Mouse (Mus musculus): ENCODE data around the gene Dusp18. TPM values are rescaled to one million over a fixed set of nuclear protein-coding genes. Genes with fewer than 3 reads are reported as not detected.
"Not testable (repeated sequence)": the region's sequence is repeated elsewhere in the genome, so short reads cannot be mapped to it uniquely, and the experiment has no call there.

Dusp18 gene
- polyA plus RNA-seq, 1 experiment from 2014 or later: 13.1 TPM

GRCm38 (mm10) chr11:3903046-3903445 lies 8.0 kb downstream of the Dusp18 start:
- H3K4me2 ChIP-seq (ENCODE audit: low read depth, low read length): no peak overlapping the region
- no peak overlapping the region for H3K4me3 ChIP-seq (ENCODE audit: low read length)
- peaks cover 6% of the 10 kb centered on the region; the same call in 1 of the 2 replicates for H3K36me3 ChIP-seq (ENCODE audit: control insufficient read depth, insufficient read depth)
- no peaks in the 10 kb centered on the region for H3K27me3 ChIP-seq (ENCODE audit: control insufficient read depth, insufficient read depth, low read length)
- WGBS: 76% methylated on average over 5 of the region's 5 CpGs
- no peaks in the 10 kb centered on the region for H3K9me3 ChIP-seq (replicated peaks; ENCODE audit: control insufficient read depth, low read length)
- ATAC-seq (replicated peaks; ENCODE audit: extremely low read depth, insufficient read depth, low FRiP score): no peak
- no peaks in the 10 kb centered on the region for H3K4me1 ChIP-seq (ENCODE audit: control insufficient read depth, insufficient read depth, low read length)
- H3K27ac ChIP-seq (ENCODE audit: low read length): no peak overlapping the region
- no peak overlapping the region for H3K9ac ChIP-seq (ENCODE audit: low read length)

DNA sequence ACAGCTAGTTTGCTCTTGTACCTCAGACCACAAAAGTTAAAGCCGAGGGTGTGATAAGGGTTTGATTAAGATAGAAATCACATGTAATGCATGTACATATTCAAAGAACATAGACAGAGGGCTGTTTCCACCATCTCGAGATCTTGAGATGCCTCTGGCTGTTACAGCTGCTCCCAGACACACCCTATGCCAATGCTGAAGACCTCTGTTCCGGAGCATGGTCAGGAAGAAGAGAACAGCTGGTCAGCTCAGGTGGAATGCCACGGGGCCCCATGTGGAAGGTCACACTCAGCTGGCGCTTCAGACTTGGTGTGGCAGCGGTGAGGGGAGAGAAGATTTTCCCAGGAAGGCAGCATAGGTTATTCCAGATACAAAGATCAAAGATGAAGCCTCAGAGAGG lies 9.6 kb downstream of the Dusp18 start:
- Histone ChIP-seq H3K9me3 (replicated peaks; ENCODE audit: control insufficient read depth, low read length) (no peaks in the 10 kb centered on the region), H3K27ac (ENCODE audit: low read length) (no peak overlapping the region), H3K4me3 (ENCODE audit: low read length) (no peak overlapping the region), H3K9ac (ENCODE audit: low read length) (no peak overlapping the region), H3K4me1 (ENCODE audit: control insufficient read depth, insufficient read depth, low read length) (no peaks in the 10 kb centered on the region), H3K4me2 (ENCODE audit: low read depth, low read length) (no peak overlapping the region), H3K36me3 (ENCODE audit: control insufficient read depth, insufficient read depth) (no peaks in the 10 kb centered on the region), H3K27me3 (ENCODE audit: control insufficient read depth, insufficient read depth, low read length) (no peaks in the 10 kb centered on the region)
- 81% methylated on average over 6 of the region's 6 CpGs for WGBS
- no peak for ATAC-seq (replicated peaks; ENCODE audit: extremely low read depth, insufficient read depth, low FRiP score)

DNA sequence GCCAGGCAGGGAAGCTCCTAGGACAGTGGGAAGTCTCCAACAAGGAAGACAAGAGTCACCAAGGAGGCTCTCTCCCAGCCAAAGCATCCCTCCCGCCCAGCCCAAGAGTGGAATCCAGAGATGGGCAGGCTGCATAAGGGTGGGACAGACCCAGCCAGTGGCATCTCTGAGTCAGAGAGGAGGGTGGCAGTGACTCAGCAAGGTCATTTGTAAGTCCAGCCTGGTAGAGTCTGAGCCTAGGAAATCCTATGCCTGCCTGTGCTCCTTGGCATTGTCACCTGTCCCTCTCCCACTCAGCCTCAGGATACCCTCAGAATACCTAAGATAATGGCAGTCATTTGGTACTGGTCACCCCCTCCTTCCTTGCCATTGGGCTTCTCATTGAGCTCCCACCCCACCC lies 10.4 kb downstream of the Dusp18 start:
- Histone ChIP-seq H3K36me3 (ENCODE audit: control insufficient read depth, insufficient read depth) (no peaks in the 10 kb centered on the region), H3K4me3 (ENCODE audit: low read length) (no peak overlapping the region), H3K9ac (ENCODE audit: low read length) (no peak overlapping the region), H3K4me2 (ENCODE audit: low read depth, low read length) (no peak overlapping the region), H3K27me3 (ENCODE audit: control insufficient read depth, insufficient read depth, low read length) (no peaks in the 10 kb centered on the region), H3K4me1 (ENCODE audit: control insufficient read depth, insufficient read depth, low read length) (peaks cover 4% of the 10 kb centered on the region), H3K9me3 (replicated peaks; ENCODE audit: control insufficient read depth, low read length) (no peaks in the 10 kb centered on the region), H3K27ac (ENCODE audit: low read length) (no peak overlapping the region)
- no peak for ATAC-seq (replicated peaks; ENCODE audit: extremely low read depth, insufficient read depth, low FRiP score)
- WGBS: 75% methylated on average over 1 of the region's 1 CpGs

GRCm38 (mm10) chr11:3909236-3909635 lies 14.2 kb downstream of the Dusp18 start:
- no peaks in the 10 kb centered on the region for H3K36me3 ChIP-seq (ENCODE audit: control insufficient read depth, insufficient read depth)
- peaks cover 4% of the 10 kb centered on the region; the same call in 1 of the 2 replicates for H3K27me3 ChIP-seq (ENCODE audit: control insufficient read depth, insufficient read depth, low read length)
- H3K4me2 ChIP-seq (ENCODE audit: low read depth, low read length): no peak overlapping the region
- H3K9me3 ChIP-seq (replicated peaks; ENCODE audit: control insufficient read depth, low read length): no peaks in the 10 kb centered on the region
- H3K4me3 ChIP-seq (ENCODE audit: low read length): no peak overlapping the region
- no peak overlapping the region for H3K9ac ChIP-seq (ENCODE audit: low read length)
- no peak for ATAC-seq (replicated peaks; ENCODE audit: extremely low read depth, insufficient read depth, low FRiP score)
- WGBS: 81% methylated on average over 4 of the region's 4 CpGs
- no peak overlapping the region for H3K27ac ChIP-seq (ENCODE audit: low read length)
- peaks cover 35% of the 10 kb centered on the region for H3K4me1 ChIP-seq (ENCODE audit: control insufficient read depth, insufficient read depth, low read length)

DNA sequence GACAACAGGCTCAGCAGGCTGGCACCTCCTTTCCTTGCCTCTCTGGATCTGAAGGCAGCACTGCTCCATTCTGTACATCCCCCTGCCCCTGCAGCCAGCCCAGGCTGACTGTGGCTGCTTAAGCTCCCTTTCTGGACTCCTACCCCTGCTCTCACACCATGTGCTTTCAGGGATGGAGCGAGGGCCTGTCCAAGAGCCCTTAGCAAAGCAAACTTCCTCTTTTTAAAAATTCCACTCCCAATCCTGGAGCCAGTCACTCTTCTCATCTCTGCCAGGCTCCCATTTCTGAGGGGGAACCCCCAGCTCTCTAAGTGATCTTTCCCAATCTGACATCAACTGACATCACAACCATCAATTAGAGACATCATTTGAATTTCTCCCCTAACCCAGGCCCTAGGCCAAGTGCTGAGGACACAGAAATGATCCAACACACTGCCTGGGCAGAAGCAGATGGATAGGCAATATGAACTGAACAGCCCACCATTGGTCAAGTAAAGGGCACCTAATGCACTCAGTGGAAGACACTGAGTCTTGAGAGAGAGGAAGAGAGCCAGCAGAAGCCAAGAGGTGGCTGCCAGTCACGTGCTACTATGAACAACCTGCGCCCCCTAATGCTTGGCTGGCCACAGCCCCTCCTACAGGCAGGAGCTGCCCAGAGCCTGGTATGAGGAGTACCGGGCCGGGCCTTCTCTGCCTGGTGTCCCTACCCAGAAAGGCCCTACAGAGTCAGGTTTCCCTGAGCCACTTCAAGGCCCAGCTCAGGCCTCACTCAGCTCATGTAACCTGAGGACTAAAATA lies 15.7 kb downstream of the Dusp18 start:
- peak overlapping the region; percentile 6; the same call in 1 of the 2 replicates for H3K9ac ChIP-seq (ENCODE audit: low read length)
- H3K4me2 ChIP-seq (ENCODE audit: low read depth, low read length): peak overlapping the region; percentile 24; the same call in 1 of the 2 replicates
- H3K4me1 ChIP-seq (ENCODE audit: control insufficient read depth, insufficient read depth, low read length): peaks cover 37% of the 10 kb centered on the region
- H3K36me3 ChIP-seq (ENCODE audit: control insufficient read depth, insufficient read depth): no peaks in the 10 kb centered on the region
- H3K4me3 ChIP-seq (ENCODE audit: low read length): no peak overlapping the region
- 54% methylated on average over 5 of the region's 5 CpGs for WGBS
- ATAC-seq (replicated peaks; ENCODE audit: extremely low read depth, insufficient read depth, low FRiP score): no peak
- no peaks in the 10 kb centered on the region for H3K9me3 ChIP-seq (replicated peaks; ENCODE audit: control insufficient read depth, low read length)
- H3K27me3 ChIP-seq (ENCODE audit: control insufficient read depth, insufficient read depth, low read length): peaks cover 4% of the 10 kb centered on the region; the same call in 1 of the 2 replicates
- H3K27ac ChIP-seq (ENCODE audit: low read length): peak overlapping the region; percentile 36; the same call in 1 of the 2 replicates

DNA sequence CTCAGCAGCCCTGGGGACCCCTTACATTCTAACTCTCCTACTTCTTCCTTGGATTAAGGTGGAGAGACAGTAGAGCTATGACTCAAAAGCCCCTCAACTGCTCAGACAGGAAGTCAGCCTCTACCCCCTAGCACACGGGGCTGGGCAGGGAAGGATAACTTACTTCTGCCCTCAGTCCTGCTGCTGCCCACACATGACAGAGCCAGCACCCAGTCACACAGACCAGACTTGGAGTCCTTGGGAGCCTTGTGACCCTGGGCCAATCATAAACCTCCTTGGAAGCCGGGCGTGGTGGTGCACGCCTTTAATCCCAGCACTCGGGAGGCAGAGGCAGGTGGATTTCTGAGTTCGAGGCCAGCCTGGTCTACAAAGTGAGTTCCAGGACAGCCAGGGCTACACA lies 16.4 kb downstream of the Dusp18 start:
- H3K9me3 ChIP-seq (replicated peaks; ENCODE audit: control insufficient read depth, low read length); H3K9ac ChIP-seq (ENCODE audit: low read length); H3K27me3 ChIP-seq (ENCODE audit: control insufficient read depth, insufficient read depth, low read length); ATAC-seq (replicated peaks; ENCODE audit: extremely low read depth, insufficient read depth, low FRiP score); H3K36me3 ChIP-seq (ENCODE audit: control insufficient read depth, insufficient read depth); H3K4me3 ChIP-seq (ENCODE audit: low read length): not testable (repeated sequence)
- Histone ChIP-seq H3K4me2 (ENCODE audit: low read depth, low read length) (peak overlapping the region; percentile 11; the same call in 1 of the 2 replicates), H3K27ac (ENCODE audit: low read length) (0 out of 2 replicates have a peak overlapping the region, but pooled peaks have one; percentile 1), H3K4me1 (ENCODE audit: control insufficient read depth, insufficient read depth, low read length) (peaks cover 42% of the 10 kb centered on the region)
- WGBS: 76% methylated on average over 6 of the region's 6 CpGs

GRCm38 (mm10) chr11:3912100-3912874 lies 17.2 kb downstream of the Dusp18 start:
- peaks cover 4% of the 10 kb centered on the region; the same call in 1 of the 2 replicates for H3K27me3 ChIP-seq (ENCODE audit: control insufficient read depth, insufficient read depth, low read length)
- no peak for ATAC-seq (replicated peaks; ENCODE audit: extremely low read depth, insufficient read depth, low FRiP score)
- peak overlapping the region; percentile 65 for H3K4me3 ChIP-seq (ENCODE audit: low read length)
- H3K27ac ChIP-seq (ENCODE audit: low read length): 0 out of 2 replicates have a peak overlapping the region, but pooled peaks have one; percentile 32
- WGBS: 21% methylated on average over 19 of the region's 19 CpGs
- peak overlapping the region; percentile 98 for H3K4me2 ChIP-seq (ENCODE audit: low read depth, low read length)
- 0 out of 2 replicates have a peak, but pooled peaks cover 3% of the 10 kb centered on the region for H3K36me3 ChIP-seq (ENCODE audit: control insufficient read depth, insufficient read depth)
- peaks cover 42% of the 10 kb centered on the region for H3K4me1 ChIP-seq (ENCODE audit: control insufficient read depth, insufficient read depth, low read length)
- H3K9me3 ChIP-seq (replicated peaks; ENCODE audit: control insufficient read depth, low read length): no peaks in the 10 kb centered on the region
- peak overlapping the region; percentile 74 for H3K9ac ChIP-seq (ENCODE audit: low read length)

GRCm38 (mm10) chr11:3912875-3913271 lies 17.8 kb downstream of the Dusp18 start:
- H3K9me3 ChIP-seq (replicated peaks; ENCODE audit: control insufficient read depth, low read length): no peaks in the 10 kb centered on the region
- 0 out of 2 replicates have a peak, but pooled peaks cover 3% of the 10 kb centered on the region for H3K36me3 ChIP-seq (ENCODE audit: control insufficient read depth, insufficient read depth)
- H3K27ac ChIP-seq (ENCODE audit: low read length): no peak overlapping the region
- H3K4me1 ChIP-seq (ENCODE audit: control insufficient read depth, insufficient read depth, low read length): peaks cover 42% of the 10 kb centered on the region
- peak overlapping the region; percentile 98 for H3K4me2 ChIP-seq (ENCODE audit: low read depth, low read length)
- H3K27me3 ChIP-seq (ENCODE audit: control insufficient read depth, insufficient read depth, low read length): peaks cover 4% of the 10 kb centered on the region; the same call in 1 of the 2 replicates
- H3K4me3 ChIP-seq (ENCODE audit: low read length): peak overlapping the region; percentile 65
- no peak for ATAC-seq (replicated peaks; ENCODE audit: extremely low read depth, insufficient read depth, low FRiP score)
- peak overlapping the region; percentile 74 for H3K9ac ChIP-seq (ENCODE audit: low read length)
- 10% methylated on average over 16 of the region's 16 CpGs for WGBS

Data from heart, embryonic 16.5 days (tissue).